Mouse (Mus musculus) forebrain, postnatal 0 days (tissue): ENCODE data around the gene Carmil1. TPM values are rescaled to one million over a fixed set of nuclear protein-coding genes. Genes with fewer than 3 reads are reported as not detected.
A peak's percentile ranks its signal among the peaks of the same experiment; 100 is the strongest.

Source experiments
- ATAC-seq: fragments of 200-750 bp; cut with Nextera tagmentation; 2 replicates; pipeline ENCODE4 v1.8.0; 2017; ENCODE audit warnings: mild to moderate bottlenecking, moderate library complexity
- DNase-seq: peaks from one replicate; pipeline ENCODE4 v3.0.0-alpha.2; 2015
- H3K27ac ChIP-seq: fragments of 300-500 bp; sonication (generic); 2 replicates; pipeline ENCODE4 v1.5.1; 2014; ENCODE audit warnings: low read depth, mild to moderate bottlenecking, antibody characterized with exemption, low read length, moderate library complexity, mixed read lengths
- H3K27me3 ChIP-seq: fragments of 300-500 bp; sonication (generic); 2 replicates; pipeline ENCODE4 v1.6.1; 2014; ENCODE audit warnings: mild to moderate bottlenecking, low read length, mixed read lengths; ENCODE audit not compliant: insufficient read depth
- H3K36me3 ChIP-seq: fragments of 300-500 bp; sonication (generic); 2 replicates; pipeline ENCODE4 v1.6.1; 2014; ENCODE audit warnings: mild to moderate bottlenecking, moderate library complexity; ENCODE audit not compliant: insufficient read depth
- H3K4me1 ChIP-seq: fragments of 300-500 bp; sonication (generic); 2 replicates; pipeline ENCODE4 v1.6.1; 2014; ENCODE audit warnings: antibody characterized with exemption; ENCODE audit not compliant: insufficient read depth
- H3K4me2 ChIP-seq: fragments of 300-500 bp; sonication (generic); 2 replicates; pipeline ENCODE4 v1.6.1; 2014; ENCODE audit warnings: low read depth, mild to moderate bottlenecking, moderate library complexity
- H3K4me3 ChIP-seq: fragments of 300-500 bp; sonication (generic); 2 replicates; pipeline ENCODE4 v1.5.1; 2014; ENCODE audit warnings: low read depth, low read length, mixed read lengths
- H3K9ac ChIP-seq: fragments of 300-500 bp; sonication (generic); 2 replicates; pipeline ENCODE4 v1.6.1; 2014; ENCODE audit warnings: mild to moderate bottlenecking
- H3K9me3 ChIP-seq: fragments of 300-500 bp; sonication (generic); 2 replicates; pipeline ENCODE4 v1.6.1; 2016; ENCODE audit warnings: low read length
- CTCF ChIP-seq: sonication (generic); IDR thresholded peaks from 2 replicates; pipeline ENCODE4 v1.5.1; 2016; ENCODE audit warnings: antibody characterized with exemption, control low read depth, low read depth
- WGBS: fragments of 180-500 bp; shearing (Covaris S2); extraction: QIAGEN DNeasy Blood & Tissue Kit; methylation state at CpG from one replicate; pipeline ENCODE4 v1.1.7; 2014; 5-methylcytosine and 5-hydroxymethylcytosine counted together
- polyA plus RNA-seq: library from polyadenylated mRNA; unstranded; fragments of >200 nt; fragmentation: Nextera tagmentation; extraction: Ambion mirVana; gene quantifications from 2 replicates; pipeline ENCODE4 v1.2.1, GENCODE M21; 2015
- total RNA-seq: library from RNA; depleted of rRNA; stranded (reverse); fragments of >200 nt; gene quantifications from 2 replicates; pipeline ENCODE4 v1.2.3, GENCODE M21; 2014

Gene Carmil1
- total and polyA plus RNA-seq, 2 experiments from 2014 or later: 30.2 to 47.9 TPM

- Histone ChIP-seq H3K9me3 (no peaks in the 10 kb centered on the region), H3K36me3 (no peaks in the 10 kb centered on the region), H3K4me1 (peaks cover 6% of the 10 kb centered on the region; the same call in 1 of the 2 replicates), H3K27ac (no peak overlapping the region), H3K27me3 (no peaks in the 10 kb centered on the region), H3K9ac (no peak overlapping the region), H3K4me2 (no peak overlapping the region), H3K4me3 (no peak overlapping the region)
- TF ChIP-seq CTCF: no peak
- DNase-seq: no peak
- ATAC-seq: no peak
- 76% methylated on average over 4 of the region's 4 CpGs for WGBS
These were observed 36.6 kb downstream of the Carmil1 start for GRCm38 (mm10) chr13:24243964-24244363.

GRCm38 (mm10) chr13:24242429-24243106 is 38.0 kb downstream of the Carmil1 start:
- WGBS: 16% methylated on average over 5 of the region's 5 CpGs
- ATAC-seq: peak; percentile 66; the same call in 1 of the 2 replicates

GRCm38 (mm10) chr13:24241201-24241600 is 39.4 kb downstream of the Carmil1 start:
- no peak overlapping the region for H3K4me3 ChIP-seq
- peaks cover 10% of the 10 kb centered on the region; the same call in 1 of the 2 replicates for H3K4me1 ChIP-seq
- no peaks in the 10 kb centered on the region for H3K9me3 ChIP-seq
- H3K27me3 ChIP-seq: no peaks in the 10 kb centered on the region
- no peak for DNase-seq
- no peak overlapping the region for H3K9ac ChIP-seq
- no peak overlapping the region for H3K4me2 ChIP-seq
- H3K36me3 ChIP-seq: no peaks in the 10 kb centered on the region
- H3K27ac ChIP-seq: no peak overlapping the region
- TF ChIP-seq CTCF: no peak
- ATAC-seq: no peak
- 78% methylated on average over 5 of the region's 5 CpGs for WGBS

More at GRCm38 (mm10) chr13:24242429-24243106, 38.0 kb downstream of the Carmil1 start:
- H3K4me3 ChIP-seq: no peak overlapping the region
- H3K27ac ChIP-seq: no peak overlapping the region
- no peak overlapping the region for H3K9ac ChIP-seq
- no peaks in the 10 kb centered on the region for H3K36me3 ChIP-seq
- TF ChIP-seq CTCF: no peak
- H3K27me3 ChIP-seq: no peaks in the 10 kb centered on the region
- H3K9me3 ChIP-seq: no peaks in the 10 kb centered on the region
- no peak overlapping the region for H3K4me2 ChIP-seq
- peaks cover 6% of the 10 kb centered on the region; the same call in 1 of the 2 replicates for H3K4me1 ChIP-seq
- DNase-seq: peak; percentile 33

- Histone ChIP-seq H3K36me3 (no peaks in the 10 kb centered on the region), H3K4me2 (no peak overlapping the region), H3K4me3 (no peak overlapping the region), H3K9ac (no peak overlapping the region), H3K4me1 (peaks cover 10% of the 10 kb centered on the region; the same call in 1 of the 2 replicates), H3K27me3 (no peaks in the 10 kb centered on the region), H3K9me3 (no peaks in the 10 kb centered on the region), H3K27ac (no peak overlapping the region)
- 55% methylated on average over 4 of the region's 4 CpGs for WGBS
- DNase-seq (no peak), ATAC-seq (no peak)
- TF ChIP-seq CTCF: no peak
These were observed 40.2 kb downstream of the Carmil1 start for GRCm38 (mm10) chr13:24240430-24240829.

GRCm38 (mm10) chr13:24238456-24239120 is 42.0 kb downstream of the Carmil1 start:
- TF ChIP-seq CTCF: no peak
- Histone ChIP-seq H3K27me3 (no peaks in the 10 kb centered on the region), H3K4me2 (no peak overlapping the region), H3K4me1 (peaks cover 10% of the 10 kb centered on the region; the same call in 1 of the 2 replicates), H3K36me3 (no peaks in the 10 kb centered on the region), H3K9me3 (no peaks in the 10 kb centered on the region), H3K4me3 (no peak overlapping the region), H3K9ac (no peak overlapping the region), H3K27ac (no peak overlapping the region)
- ATAC-seq: peak; percentile 12; the same call in 1 of the 2 replicates
- WGBS: 69% methylated on average over 3 of the region's 3 CpGs
- DNase-seq: peak; percentile 16

- H3K27me3 ChIP-seq: no peaks in the 10 kb centered on the region
- DNase-seq (peak; percentile 22), ATAC-seq (no peak)
- no peak overlapping the region for H3K4me2 ChIP-seq
- H3K27ac ChIP-seq: no peak overlapping the region
- WGBS: 59% methylated on average over 4 of the region's 4 CpGs
- H3K36me3 ChIP-seq: no peaks in the 10 kb centered on the region
- no peak overlapping the region for H3K9ac ChIP-seq
- no peak overlapping the region for H3K4me3 ChIP-seq
- 0 out of 2 replicates have a peak, but pooled peaks cover 6% of the 10 kb centered on the region for H3K4me1 ChIP-seq
- TF ChIP-seq CTCF: no peak
- no peaks in the 10 kb centered on the region for H3K9me3 ChIP-seq
These were observed 43.9 kb downstream of the Carmil1 start for GRCm38 (mm10) chr13:24236736-24237135.

- H3K9me3 ChIP-seq: no peaks in the 10 kb centered on the region
- no peak for ATAC-seq
- no peak overlapping the region for H3K4me3 ChIP-seq
- H3K27me3 ChIP-seq: no peaks in the 10 kb centered on the region
- TF ChIP-seq CTCF: no peak
- no peak overlapping the region for H3K9ac ChIP-seq
- H3K4me1 ChIP-seq: 0 out of 2 replicates have a peak, but pooled peaks cover 7% of the 10 kb centered on the region
- no peak for DNase-seq
- no peak overlapping the region for H3K27ac ChIP-seq
- WGBS: 92% methylated on average over 6 of the region's 6 CpGs
- H3K36me3 ChIP-seq: no peaks in the 10 kb centered on the region
- H3K4me2 ChIP-seq: no peak overlapping the region
These were observed 47.8 kb downstream of the Carmil1 start for GRCm38 (mm10) chr13:24232750-24233149.
